14 mouse cellular contexts compared by ENCODE assay signal in genomic region chr9:88328666-88329065, GRCm38 (mm10). TPM values are rescaled to one million over a fixed set of nuclear protein-coding genes. Genes with fewer than 3 reads are reported as not detected.
DNase-seq lines count a peak whose midpoint lies in the region; ATAC-seq and TF ChIP-seq lines count a peak whose summit lies in the region.
"Had no signal": no experiment of that assay in that cellular context is flagged by ENCODE, and none has a peak within 500 bp of the region (broad histone marks: within the 10 kb centered on the region; RNA-seq: fewer than 3 reads in every experiment).

No protein-coding gene starts in this region.

- WGBS in heart, adult 2 months, result 50% methylated on average over 5 of the region's 5 CpGs
- 23% methylated on average over 5 of the region's 5 CpGs for WGBS in liver, embryonic 12.5 days (ENCODE audit: insufficient replicate concordance)

- no peak for ATAC-seq in liver, embryonic 12.5 days
- ATAC-seq: forebrain, embryonic 16.5 days had no signal

- peak overlapping the region; percentile 57 for H3K4me3 ChIP-seq in heart, adult 2 months
- no peak overlapping the region for H3K4me3 ChIP-seq in layer of hippocampus, adult 2 months
- H3K4me3 ChIP-seq in liver, embryonic 12.5 days, result peak overlapping the region; percentile 55; the same call in 1 of the 2 replicates

- DNase-seq in heart, adult 2 months, result no peak
- DNase-seq in heart, adult 8-10 months (ENCODE audit: low spot score), result no peak
- DNase-seq in layer of hippocampus, adult 2 months (ENCODE audit: low spot score in 2 of 2), result no peak
- no peak for DNase-seq in layer of hippocampus, adult 11-12 months (ENCODE audit: low spot score)
- peak; percentile 36 for DNase-seq in adipocyte (ENCODE audit: low spot score)
- no peak for DNase-seq in left cerebral cortex, postnatal 14 days (ENCODE audit: low spot score in 2 of 2)
- no peak for DNase-seq in spleen, adult 12 weeks (ENCODE audit: low spot score)
- DNase-seq: cerebellum, adult 8-10 months; lung, adult 2 months had no signal

- no peak overlapping the region for H3K9ac ChIP-seq in heart, adult 2 months (ENCODE audit: low read depth, low read length)
- no peak overlapping the region for H3K9ac ChIP-seq in liver, embryonic 12.5 days
- H3K9ac ChIP-seq: midbrain, embryonic 13.5 days; neural tube, embryonic 12.5 days had no signal

- TF ChIP-seq CTCF in heart, adult 2 months (IDR thresholded peaks at IDR 0.05), result no peak
- no peak for TF ChIP-seq CTCF in layer of hippocampus, adult 2 months (conservative IDR thresholded peaks at IDR 0.05)

- peak overlapping the region; percentile 79 for H3K4me2 ChIP-seq in liver, embryonic 12.5 days

- no peak for TF ChIP-seq POLR2A in heart, adult 2 months (IDR thresholded peaks at IDR 0.05; ENCODE audit: insufficient read depth, low read depth, low read length)

- no peaks in the 10 kb centered on the region for H3K9me3 ChIP-seq in liver, embryonic 12.5 days (replicated peaks)
- H3K9me3 ChIP-seq: G1E; midbrain, embryonic 13.5 days; neural tube, embryonic 12.5 days had no signal

- no peaks in the 10 kb centered on the region for H3K4me1 ChIP-seq in heart, adult 2 months (ENCODE audit: control insufficient read depth, insufficient read depth, low read length)
- peaks cover 3% of the 10 kb centered on the region; the same call in 1 of the 2 replicates for H3K4me1 ChIP-seq in liver, embryonic 12.5 days

- no peak for TF ChIP-seq EP300 in heart, adult 2 months (IDR thresholded peaks at IDR 0.05; ENCODE audit: insufficient read depth, low read depth, low read length)

- peaks cover 2% of the 10 kb centered on the region; the same call in 1 of the 2 replicates for H3K27me3 ChIP-seq in heart, adult 2 months (ENCODE audit: control insufficient read depth, insufficient read depth, low read length)
- H3K27me3 ChIP-seq in liver, embryonic 12.5 days (replicated peaks), result peaks cover 49% of the 10 kb centered on the region

- no peaks in the 10 kb centered on the region for H3K79me2 ChIP-seq in heart, adult 2 months (replicated peaks; ENCODE audit: control insufficient read depth, insufficient read depth, low read length)

- H3K27ac ChIP-seq in heart, adult 2 months, result peak overlapping the region; percentile 81
- 0 out of 2 replicates have a peak overlapping the region, but pooled peaks have one; percentile 18 for H3K27ac ChIP-seq in layer of hippocampus, adult 2 months
- no peak overlapping the region for H3K27ac ChIP-seq in liver, embryonic 12.5 days
- H3K27ac ChIP-seq: midbrain, embryonic 13.5 days; neural tube, embryonic 12.5 days had no signal

- peaks cover 3% of the 10 kb centered on the region for H3K36me3 ChIP-seq in heart, adult 2 months (ENCODE audit: control insufficient read depth, insufficient read depth, low read length)
- H3K36me3 ChIP-seq in liver, embryonic 12.5 days, result no peaks in the 10 kb centered on the region
- H3K36me3 ChIP-seq: G1E; midbrain, embryonic 13.5 days; neural tube, embryonic 12.5 days had no signal

- intact Hi-C loops in heart, adult 2 months (cut with DNase I), result loop anchor here (2.0 kb wide), 1 partner anchor 32 kb away; no protein-coding TSS in a partner anchor
- intact Hi-C loops in left cerebral cortex, postnatal 14 days (cut with DNase I), result no loop called here

RNA-seq across cellular contexts. Expression of gene Nt5e, which starts 1.7 kb away (rescaled TPM):
- total RNA-seq in heart, adult 2 months (2021), result 10 to 100 TPM; 13.4 to 15.5 TPM
- polyA plus RNA-seq in heart, adult 2 months (2012; rRNA removed), result 8.1 and 11.1 TPM in 2 replicates
- total RNA-seq in heart, adult 8-10 months (2022), result 10 to 100 TPM in 2 of 4 experiments, 1 to 10 TPM in 2; 8.2 to 12.4 (median 10.8) TPM
- 1 to 10 TPM; 3.4 to 4.0 TPM for total RNA-seq in layer of hippocampus, adult 2 months (2021)
- 6.3 and 6.7 TPM in 2 replicates for polyA plus RNA-seq in liver, embryonic 12.5 days (2016; fragmentation: Nextera tagmentation; extraction: Ambion mirVana)
- 1 to 10 TPM; 3.2 to 6.5 TPM for total RNA-seq in left cerebral cortex, postnatal 14 days (2021)
- polyA plus RNA-seq: G1E had no signal
